14 mouse cellular contexts compared by ENCODE assay signal in the genomic region with DNA sequence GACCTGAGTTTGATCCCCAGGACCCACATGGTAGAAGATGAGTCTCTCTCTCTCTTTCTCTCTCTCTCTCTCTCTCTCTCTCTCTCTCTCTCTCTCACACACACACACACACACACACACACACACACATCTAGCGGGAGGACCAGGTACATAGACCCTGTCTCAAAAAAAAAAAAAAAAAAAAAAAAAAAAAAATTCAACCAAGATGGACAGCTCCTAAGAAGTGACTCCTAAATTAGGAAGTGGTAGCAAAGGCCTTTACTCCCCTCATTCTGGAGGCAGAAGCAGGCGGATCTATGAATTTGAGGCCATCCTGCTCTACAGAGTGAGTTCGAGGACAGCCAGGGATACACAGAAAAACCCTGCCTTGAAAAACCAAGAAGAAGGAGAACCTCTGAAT.
"Had no signal": no experiment of that assay in that cellular context is flagged by ENCODE, and none has a peak within 500 bp of the region (broad histone marks: within the 10 kb centered on the region; RNA-seq: fewer than 3 reads in every experiment).

No protein-coding gene starts in this region.

- DNase-seq: lung, adult 2 months; lung, postnatal 14 days; lung, postnatal 36 days; right cerebral cortex, postnatal 14 days; right cerebral cortex, postnatal 4 days; spleen, adult 18-20 months; thymus, adult 18-20 months; thymus, postnatal 14 days; thymus, postnatal 36 days had no signal

- H3K27me3 ChIP-seq: lung, embryonic 15.5 days; megakaryocyte, embryonic 14.5 days; midbrain, embryonic 12.5 days; neural tube, embryonic 12.5 days had no signal

- H3K9me3 ChIP-seq: lung, embryonic 15.5 days; megakaryocyte, embryonic 14.5 days; midbrain, embryonic 12.5 days; neural tube, embryonic 12.5 days had no signal

- ATAC-seq: lung, postnatal 0 days had no signal
